Mouse (Mus musculus) olfactory bulb, adult 2 months (tissue): ENCODE results near the gene Kremen2.

ENCODE experiments used
- CTCF ChIP-seq: fragments of 200-500 bp; IDR thresholded peaks from 2 replicates; pipeline ENCODE4 v1.5.1; 2012; ENCODE audit warnings: low read depth, mild to moderate bottlenecking, low read length, moderate library complexity; ENCODE audit not compliant: insufficient read depth
- POLR2A ChIP-seq: fragments of 200-500 bp; IDR thresholded peaks from 2 replicates; pipeline ENCODE4 v1.6.1; 2012; ENCODE audit warnings: mild to moderate bottlenecking, low read depth, low read length, moderate library complexity; ENCODE audit not compliant: insufficient read depth

GRCm38 (mm10) chr17:23746311-23746710 lies 678 bp upstream of the Kremen2 start:
- TF ChIP-seq CTCF (no peak), POLR2A (no peak)
